Mouse (Mus musculus) heart, postnatal 0 days (tissue): ENCODE measurements around the gene Dhx30. TPM values are rescaled to one million over a fixed set of nuclear protein-coding genes. Genes with fewer than 3 reads are reported as not detected.
A peak's percentile ranks its signal among the peaks of the same experiment; 100 is the strongest.

Experiments
- ATAC-seq: fragments of 200-750 bp; cut with Nextera tagmentation; 2 replicates; pipeline ENCODE4 v1.8.0; 2017; ENCODE audit warnings: low read depth, moderate number of reproducible peaks, moderate library complexity; ENCODE audit not compliant: insufficient read depth
- DNase-seq: peaks from one replicate; pipeline ENCODE4 v3.0.0-alpha.2; 2016; ENCODE audit warnings: low spot score
- H3K27ac ChIP-seq: fragments of 300-500 bp; sonication (generic); 2 replicates; pipeline ENCODE4 v1.5.1; 2014; ENCODE audit warnings: low read depth, mild to moderate bottlenecking
- H3K27me3 ChIP-seq: fragments of 300-500 bp; sonication (generic); 2 replicates; pipeline ENCODE4 v1.6.1; 2014; ENCODE audit warnings: low read length, mixed read lengths; ENCODE audit not compliant: control insufficient read depth, insufficient read depth
- H3K36me3 ChIP-seq: fragments of 300-500 bp; sonication (generic); replicated peaks from 2 replicates; pipeline ENCODE4 v1.6.1; 2014; ENCODE audit warnings: low read length, mixed read lengths; ENCODE audit not compliant: control insufficient read depth, insufficient read depth
- H3K4me1 ChIP-seq: fragments of 300-500 bp; sonication (generic); 2 replicates; pipeline ENCODE4 v1.6.1; 2014; ENCODE audit warnings: antibody characterized with exemption; ENCODE audit not compliant: control insufficient read depth, insufficient read depth
- H3K4me2 ChIP-seq: fragments of 300-500 bp; sonication (generic); 2 replicates; pipeline ENCODE4 v1.6.1; 2014; ENCODE audit warnings: low read depth, mild to moderate bottlenecking, low read length, moderate library complexity
- H3K4me3 ChIP-seq: fragments of 300-500 bp; sonication (generic); 2 replicates; pipeline ENCODE4 v1.5.1; 2014; ENCODE audit warnings: low read depth, low read length
- H3K9ac ChIP-seq: fragments of 300-500 bp; sonication (generic); replicated peaks from 2 replicates; pipeline ENCODE4 v1.6.1; 2014; ENCODE audit warnings: low read depth, low read length, mixed read lengths
- H3K9me3 ChIP-seq: fragments of 300-500 bp; sonication (generic); replicated peaks from 2 replicates; pipeline ENCODE4 v1.6.1; 2016; ENCODE audit warnings: low read length; ENCODE audit not compliant: control insufficient read depth
- CTCF ChIP-seq: IDR thresholded peaks from 2 replicates; pipeline ENCODE4 v1.5.1; 2016; ENCODE audit warnings: antibody characterized with exemption, control low read depth, low read depth
- EP300 ChIP-seq: IDR thresholded peaks from 2 replicates; pipeline ENCODE4 v1.6.1; 2016; ENCODE audit warnings: antibody characterized with exemption, low read depth
- WGBS: fragments of 180-500 bp; shearing (Covaris S2); extraction: QIAGEN DNeasy Blood & Tissue Kit; methylation state at CpG from one replicate; pipeline ENCODE4 v1.1.7; 2014; 5-methylcytosine and 5-hydroxymethylcytosine counted together
- polyA plus RNA-seq: library from polyadenylated mRNA; unstranded; fragments of >200 nt; fragmentation: Nextera tagmentation; extraction: Ambion mirVana; gene quantifications from 2 replicates; pipeline ENCODE4 v1.2.1, GENCODE M21; 2015
- total RNA-seq: library from RNA; depleted of rRNA; stranded (reverse); fragments of >200 nt; gene quantifications from 2 replicates; pipeline ENCODE4 v1.2.3, GENCODE M21; 2014; ENCODE audit warnings: low replicate concordance

Gene Dhx30
- total and polyA plus RNA-seq, 2 experiments from 2014 or later: 66.4 to 111 TPM

GRCm38 (mm10) chr9:110142097-110142496, 24.5 kb upstream of the Dhx30 start:
- no peak overlapping the region for H3K27ac ChIP-seq
- H3K9ac ChIP-seq: no peak overlapping the region
- no peaks in the 10 kb centered on the region for H3K27me3 ChIP-seq
- no peak overlapping the region for H3K4me3 ChIP-seq
- TF ChIP-seq EP300 (no peak), CTCF (no peak)
- no peak for DNase-seq
- no peaks in the 10 kb centered on the region for H3K9me3 ChIP-seq
- H3K4me1 ChIP-seq: no peaks in the 10 kb centered on the region
- WGBS: 94% methylated on average over 1 of the region's 1 CpGs
- peaks cover 18% of the 10 kb centered on the region for H3K36me3 ChIP-seq
- no peak overlapping the region for H3K4me2 ChIP-seq
- no peak for ATAC-seq

DNA sequence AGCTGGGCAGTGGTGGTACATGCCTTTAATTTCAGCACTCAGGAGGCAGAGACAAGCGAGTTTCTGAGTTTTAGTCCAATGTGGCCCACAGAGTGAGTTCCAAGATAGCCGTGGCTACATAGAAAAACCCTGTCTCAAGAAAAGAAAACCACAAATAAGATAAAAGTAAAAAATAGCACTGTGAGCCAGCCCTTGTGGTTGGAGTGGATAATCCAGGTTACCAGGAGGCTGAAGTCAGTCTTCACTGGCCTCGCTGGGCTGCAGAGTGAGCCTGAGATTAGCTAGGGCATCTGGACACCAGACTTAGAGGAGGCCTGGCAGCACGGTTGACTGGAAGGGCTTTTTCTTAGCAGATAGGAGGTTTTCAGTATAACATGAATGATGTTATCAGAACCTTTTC, 21.5 kb upstream of the Dhx30 start:
- Histone ChIP-seq H3K27ac (no peak overlapping the region), H3K36me3 (peaks cover 32% of the 10 kb centered on the region), H3K27me3 (no peaks in the 10 kb centered on the region), H3K4me1 (no peaks in the 10 kb centered on the region), H3K9me3 (no peaks in the 10 kb centered on the region), H3K9ac (no peak overlapping the region), H3K4me2 (no peak overlapping the region), H3K4me3 (no peak overlapping the region)
- DNase-seq (no peak), ATAC-seq (no peak)
- 66% methylated on average over 4 of the region's 4 CpGs for WGBS
- TF ChIP-seq EP300 (no peak), CTCF (no peak)

DNA sequence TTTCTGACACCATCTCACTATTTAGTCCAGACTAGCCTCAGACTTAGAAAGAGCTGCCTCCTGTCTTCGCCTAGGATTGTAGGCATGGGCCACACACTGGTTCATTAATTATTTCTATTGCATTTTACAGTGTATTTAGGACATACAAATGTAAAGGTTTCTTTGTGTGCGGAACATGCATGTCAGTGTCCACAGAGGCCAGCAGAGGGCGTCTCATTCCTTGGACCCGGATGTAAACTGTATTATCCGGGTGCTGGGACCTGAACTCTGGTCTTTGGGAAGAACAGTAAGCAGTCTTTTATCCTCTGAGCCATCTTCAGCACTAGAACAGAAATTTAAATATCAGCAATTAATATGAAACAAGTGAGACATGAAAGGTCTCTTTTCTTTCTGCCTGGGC, 16.5 kb upstream of the Dhx30 start:
- Histone ChIP-seq H3K4me2 (no peak overlapping the region), H3K9ac (no peak overlapping the region), H3K36me3 (peaks cover 14% of the 10 kb centered on the region), H3K27ac (no peak overlapping the region), H3K4me3 (no peak overlapping the region), H3K27me3 (no peaks in the 10 kb centered on the region), H3K4me1 (no peaks in the 10 kb centered on the region), H3K9me3 (no peaks in the 10 kb centered on the region)
- ATAC-seq (no peak), DNase-seq (no peak)
- WGBS: 78% methylated on average over 5 of the region's 5 CpGs
- TF ChIP-seq CTCF (no peak), EP300 (no peak)

DNA sequence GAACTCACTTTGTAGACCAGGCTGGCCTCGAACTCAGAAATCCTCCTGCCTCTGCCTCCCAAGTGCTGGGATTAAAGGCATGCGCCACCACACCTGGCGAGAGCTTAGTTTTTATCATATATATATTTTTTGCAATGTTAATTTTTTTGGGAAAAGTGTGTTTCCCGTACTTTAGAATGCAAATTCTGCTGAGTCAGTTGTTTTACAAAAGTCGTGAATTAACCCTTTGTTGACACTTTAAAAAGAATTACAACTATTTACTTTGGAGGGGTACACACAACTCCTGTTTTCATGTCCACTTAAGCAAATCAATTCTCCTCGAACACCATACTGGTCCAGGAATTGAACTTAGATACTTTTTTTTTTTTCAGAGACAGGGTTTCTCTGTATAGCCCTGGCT, 15.3 kb upstream of the Dhx30 start:
- Histone ChIP-seq H3K27ac (no peak overlapping the region), H3K4me2 (peak overlapping the region; percentile 95), H3K9me3 (no peaks in the 10 kb centered on the region), H3K9ac (no peak overlapping the region), H3K36me3 (peaks cover 14% of the 10 kb centered on the region), H3K4me3 (peak overlapping the region; percentile 87), H3K27me3 (no peaks in the 10 kb centered on the region), H3K4me1 (no peaks in the 10 kb centered on the region)
- WGBS: 60% methylated on average over 6 of the region's 6 CpGs
- DNase-seq: no peak
- TF ChIP-seq CTCF (no peak), EP300 (no peak)
- ATAC-seq: no peak

DNA sequence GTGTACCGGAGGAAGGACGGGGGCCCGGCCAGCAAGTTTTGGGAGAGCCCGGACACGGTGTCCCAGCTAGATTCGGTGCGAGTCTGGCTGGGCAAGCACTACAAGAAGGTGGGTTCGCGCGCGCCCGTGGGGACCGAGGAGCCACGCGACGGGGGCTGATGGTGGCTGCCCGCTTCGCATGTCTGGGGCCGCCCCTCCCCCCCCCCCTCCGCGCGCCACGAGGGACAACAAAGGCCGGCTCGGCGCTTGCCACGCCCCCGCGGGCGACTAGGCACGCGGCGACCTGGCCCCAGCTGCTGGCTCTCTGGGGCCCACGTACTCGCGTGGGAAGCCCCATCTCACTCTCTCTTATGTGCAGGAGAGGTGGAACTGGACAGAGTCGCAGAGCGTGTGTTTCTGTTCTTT, 14.6 kb upstream of the Dhx30 start:
- no peaks in the 10 kb centered on the region for H3K4me1 ChIP-seq
- peak overlapping the region; percentile 83 for H3K9ac ChIP-seq
- H3K4me2 ChIP-seq: peak overlapping the region; percentile 95
- no peaks in the 10 kb centered on the region for H3K9me3 ChIP-seq
- peak overlapping the region; percentile 87 for H3K4me3 ChIP-seq
- H3K36me3 ChIP-seq: peaks cover 14% of the 10 kb centered on the region
- WGBS: under 1% methylated on average over 34 of the region's 38 CpGs
- H3K27ac ChIP-seq: peak overlapping the region; percentile 85
- TF ChIP-seq EP300 (no peak), CTCF (no peak)
- DNase-seq (peak; percentile 9), ATAC-seq (peak; percentile 64)
- no peaks in the 10 kb centered on the region for H3K27me3 ChIP-seq

GRCm38 (mm10) chr9:110131525-110132197, 14.0 kb upstream of the Dhx30 start:
- under 1% methylated on average over 52 of the region's 64 CpGs for WGBS
- H3K4me1 ChIP-seq: no peaks in the 10 kb centered on the region
- peak overlapping the region; percentile 95 for H3K4me2 ChIP-seq
- peak overlapping the region; percentile 87 for H3K4me3 ChIP-seq
- peak; percentile 98 for ATAC-seq
- H3K9ac ChIP-seq: peak overlapping the region; percentile 83
- DNase-seq: peak; percentile 98
- H3K27me3 ChIP-seq: no peaks in the 10 kb centered on the region
- H3K9me3 ChIP-seq: no peaks in the 10 kb centered on the region
- peaks cover 13% of the 10 kb centered on the region for H3K36me3 ChIP-seq
- H3K27ac ChIP-seq: peak overlapping the region; percentile 89
- TF ChIP-seq EP300: no peak
- no peak for TF ChIP-seq CTCF
